Mouse (Mus musculus) subcutaneous adipose tissue, adult 2 months (tissue): ENCODE measurements around the gene Ak6. TPM values are rescaled to one million over a fixed set of nuclear protein-coding genes. Genes with fewer than 3 reads are reported as not detected.

ENCODE experiments used
- polyA plus RNA-seq: library from polyadenylated mRNA; depleted of rRNA; stranded (reverse); fragments of >200 nt; gene quantifications from 2 replicates; pipeline ENCODE4 v1.2.3, GENCODE M21; 2012; ENCODE audit warnings: low replicate concordance; rRNA removed

Gene Ak6
- 57.2 and 60.9 TPM in 2 replicates for polyA plus RNA-seq

GRCm38 (mm10) chr13:100650550-100651438 lies at the start of gene Ak6, which contains the start of gene Rad17:
Gene Ak6 (plus strand): TSS chr13:100650979.
Gene Rad17 (minus strand): TSS chr13:100651051.

GRCm38 (mm10) chr13:100616181-100617087 lies 34.3 kb upstream of the Ak6 start, which contains the start of gene Marveld2:
Gene Marveld2 (minus strand): TSS chr13:100616971.

GRCm38 (mm10) chr13:100651439-100652186 lies 834 bp downstream of the Ak6 start, which contains the start of gene Taf9:
Gene Taf9 (plus strand): TSS chr13:100651579.

GRCm38 (mm10) chr13:100669291-100670022 lies 18.7 kb downstream of the Ak6 start, which contains the start of gene Ccdc125:
Gene Ccdc125 (plus strand): TSS chr13:100669717.

Other genes with a start within 250 kb of the Ak6 start
- 0.78 TPM in 1 of 2 replicates, not detected in the other for gene Naip1, start 198.1 kb upstream of the Ak6 start, polyA plus RNA-seq
- 20.4 and 27.2 TPM in 2 replicates for gene Gtf2h2, start 158.4 kb upstream of the Ak6 start, polyA plus RNA-seq
- gene Ocln, start 98.3 kb upstream of the Ak6 start, polyA plus RNA-seq = 0.06 and 7.9 TPM in 2 replicates
- gene Marveld2, start 34.0 kb upstream of the Ak6 start, polyA plus RNA-seq = 0.54 and 8.4 TPM in 2 replicates
- gene Rad17, start 72 bp downstream of the Ak6 start, polyA plus RNA-seq = 5.6 and 5.7 TPM in 2 replicates
- 2.7 and 2.9 TPM in 2 replicates for gene Taf9, start 600 bp downstream of the Ak6 start, polyA plus RNA-seq
- gene Ccdc125, start 18.7 kb downstream of the Ak6 start, polyA plus RNA-seq = 2.5 and 3.3 TPM in 2 replicates
- gene Cdk7, start 80.0 kb downstream of the Ak6 start, polyA plus RNA-seq = 15.5 and 21.8 TPM in 2 replicates
- gene Mrps36, start 93.7 kb downstream of the Ak6 start, polyA plus RNA-seq = 49.5 and 76.6 TPM in 2 replicates
- 1.5 TPM in 1 of 2 replicates, not detected in the other for gene Cenph, start 124.9 kb downstream of the Ak6 start, polyA plus RNA-seq
- gene Ccnb1, start 135.6 kb downstream of the Ak6 start, polyA plus RNA-seq = 1.7 and 14.2 TPM in 2 replicates
- gene Slc30a5, start 182.4 kb downstream of the Ak6 start, polyA plus RNA-seq = 21.5 and 32.6 TPM in 2 replicates